In the genomic region with DNA sequence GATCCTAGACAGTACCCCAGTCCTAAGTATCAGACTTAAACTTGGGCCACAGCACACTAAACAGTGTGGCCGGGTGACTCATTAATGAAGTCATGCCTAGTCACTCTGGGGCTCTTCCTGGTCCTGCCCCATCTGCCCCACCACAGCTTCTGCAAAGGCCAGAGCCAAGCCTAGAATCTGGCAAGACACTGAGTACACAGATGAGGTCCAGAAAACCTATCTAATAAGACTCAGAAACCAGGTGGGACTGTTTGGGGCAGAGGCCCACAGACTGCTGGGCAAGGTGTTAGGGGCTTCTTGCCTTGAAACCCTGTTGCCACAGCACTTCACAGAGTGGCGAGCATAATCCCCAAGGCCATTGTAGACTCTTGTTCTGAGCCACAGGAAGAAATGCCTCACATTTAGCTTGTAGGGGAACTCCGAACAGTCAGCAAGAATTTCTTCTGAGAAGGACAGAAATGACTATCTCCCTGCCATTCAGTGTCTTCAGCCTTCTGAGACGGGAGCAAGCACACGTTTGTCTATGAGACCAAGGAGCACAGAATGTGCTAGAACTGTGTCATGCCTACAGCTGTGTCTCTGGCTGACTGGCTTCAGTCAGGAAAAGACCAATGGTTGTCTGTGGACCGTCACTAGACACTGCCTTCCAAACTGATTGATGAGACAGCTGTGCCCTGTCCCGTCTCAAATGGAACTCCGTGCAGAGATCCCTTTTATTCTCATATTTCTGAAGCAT, we compare ENCODE assay signal across 12 mouse cellular contexts. TPM values are rescaled to one million over a fixed set of nuclear protein-coding genes. Genes with fewer than 3 reads are reported as not detected.
DNase-seq lines count a peak whose midpoint lies in the region; ATAC-seq lines count a peak whose summit lies in the region.
"Had no signal": no experiment of that assay in that cellular context is flagged by ENCODE, and none has a peak within 500 bp of the region (broad histone marks: within the 10 kb centered on the region; RNA-seq: fewer than 3 reads in every experiment).

No protein-coding gene starts in this region.

- DNase-seq in heart, adult 18-20 months, result peak; percentile 33 to 56
- no peak for DNase-seq in heart, postnatal 25 days (ENCODE audit: low spot score)
- DNase-seq in B cell, adult 2 months, result peak; percentile 48 to 61
- no peak for DNase-seq in gastrocnemius, adult 8-10 months (ENCODE audit: low spot score in 2 of 2)
- DNase-seq in embryonic facial prominence, embryonic 10.5 days (ENCODE audit: low spot score), result no peak
- DNase-seq in frontal cortex, adult 2 months (ENCODE audit: extremely low spot score in 1 of 2, low spot score in 1 of 2), result no peak
- DNase-seq: thymus, adult 2 months had no signal

- peaks cover 15% of the 10 kb centered on the region; the same call in 1 of the 2 replicates for H3K4me1 ChIP-seq in brown adipose tissue, adult 24 weeks (ENCODE audit: control insufficient read depth, insufficient read depth, insufficient read length, low read length)
- 0 out of 2 replicates have a peak, but pooled peaks cover 5% of the 10 kb centered on the region for H3K4me1 ChIP-seq in embryonic facial prominence, embryonic 10.5 days

- 83% methylated on average over 8 of the region's 8 CpGs for WGBS in embryonic facial prominence, embryonic 10.5 days

- no peaks in the 10 kb centered on the region for H3K9me3 ChIP-seq in embryonic facial prominence, embryonic 10.5 days
- H3K9me3 ChIP-seq: limb, embryonic 10.5 days had no signal

- peak overlapping the region; percentile 8; the same call in 1 of the 2 replicates for H3K27ac ChIP-seq in brown adipose tissue, adult 24 weeks (replicated peaks; ENCODE audit: low read depth, low read length)
- no peak overlapping the region for H3K27ac ChIP-seq in embryonic facial prominence, embryonic 10.5 days (replicated peaks)
- H3K27ac ChIP-seq: layer of hippocampus, adult 2 months; limb, embryonic 10.5 days had no signal

- peaks cover 10% of the 10 kb centered on the region for H3K36me3 ChIP-seq in embryonic facial prominence, embryonic 10.5 days (replicated peaks)

- H3K27me3 ChIP-seq in embryonic facial prominence, embryonic 10.5 days (replicated peaks; ENCODE audit: low read depth, poor library complexity, severe bottlenecking), result no peaks in the 10 kb centered on the region

- intact Hi-C loops in heart, postnatal 25 days (cut with DNase I), result no loop called here

- H3K4me3 ChIP-seq in brown adipose tissue, adult 24 weeks (ENCODE audit: insufficient read depth, low read depth, low read length), result no peak overlapping the region
- no peak overlapping the region for H3K4me3 ChIP-seq in embryonic facial prominence, embryonic 10.5 days
- H3K4me3 ChIP-seq: layer of hippocampus, adult 2 months; limb, embryonic 10.5 days had no signal

- ATAC-seq in megakaryocyte-erythroid progenitor cell, adult 5-6 weeks (replicated peaks; ENCODE audit: low FRiP score, low TSS enrichment, poor library complexity, severe bottlenecking), result peak; percentile 28
- ATAC-seq: forebrain, embryonic 14.5 days had no signal

RNA-seq across cellular contexts. Expression of a gene that starts 49.0 kb away (rescaled TPM):
- 10 to 100 TPM; 10.8 to 11.4 TPM for total RNA-seq in heart, adult 18-20 months (2021)
- total RNA-seq in heart, postnatal 25 days (2021), result 10 to 100 TPM; 11.5 to 12.9 TPM
- 9.1 and 16.1 TPM in 2 replicates for polyA plus RNA-seq in brown adipose tissue, adult 24 weeks (2012; ENCODE audit: insufficient read depth, insufficient read length, missing spikeins)
- total RNA-seq in megakaryocyte-erythroid progenitor cell, adult 5-6 weeks (2014; fragmentation: Nextera tagmentation), result 63.1 and 67.0 TPM in 2 replicates
- 91.9 and 134 TPM in 2 replicates for total RNA-seq in megakaryocyte-erythroid progenitor cell, adult 5-6 weeks (2017)
- 10 to 100 TPM; 10.4 to 12.6 (median 10.5) TPM for total RNA-seq in gastrocnemius, adult 8-10 months (2022)
- 34.6 and 38.0 TPM in 2 replicates for polyA plus RNA-seq in embryonic facial prominence, embryonic 10.5 days (2016; fragmentation: Nextera tagmentation; extraction: Ambion mirVana)
- polyA plus RNA-seq in frontal cortex, adult 2 months (2012; rRNA removed), result 28.5 and 29.1 TPM in 2 replicates

Comparison
In these comparisons a context has a peak if more than half of its experiments do, and no peak if none do; other contexts are left out.
1. DNase-seq: peak in heart, adult 18-20 months (2 of 2) and B cell, adult 2 months (2 of 2); none in heart, postnatal 25 days (single experiment), gastrocnemius, adult 8-10 months (0 of 2), embryonic facial prominence, embryonic 10.5 days (single experiment) and frontal cortex, adult 2 months (0 of 2).
2. RNA of a gene that starts 49.0 kb away (total RNA-seq): 63.1 to 134 TPM in megakaryocyte-erythroid progenitor cell, adult 5-6 weeks; 11.5 to 12.9 TPM in heart, postnatal 25 days, 10.8 to 11.4 TPM in heart, adult 18-20 months and 10.4 to 12.6 TPM in gastrocnemius, adult 8-10 months; every median in the first group is over 4 times any median in the second.